Mouse (Mus musculus): ENCODE data around the gene Pald1. TPM values are rescaled to one million over a fixed set of nuclear protein-coding genes. Genes with fewer than 3 reads are reported as not detected.

Gene Pald1
- total RNA-seq, 1 experiment from 2014 or later = 1.8 TPM

DNA sequence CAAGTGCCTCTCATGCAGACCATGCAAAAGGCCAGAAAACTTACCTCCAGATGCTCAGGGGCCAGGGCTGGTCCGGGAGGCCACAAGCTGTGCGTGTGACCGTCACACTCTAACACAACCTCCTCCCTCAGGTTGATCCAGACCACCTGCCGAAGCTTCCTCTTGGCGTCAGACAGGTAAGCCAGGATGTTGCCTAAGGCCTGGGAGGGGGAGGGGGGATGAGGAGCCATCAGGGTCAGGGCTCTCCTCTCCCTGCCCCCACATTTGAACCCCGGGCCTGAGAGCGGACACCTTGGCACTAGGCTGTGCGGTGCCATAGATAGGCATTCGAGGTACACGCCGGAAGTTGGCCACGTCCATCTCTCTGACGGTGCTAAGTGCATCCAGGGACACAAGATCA is 40.6 kb downstream of the Pald1 start:
- ATAC-seq (replicated peaks; ENCODE audit: insufficient number of reproducible peaks, low FRiP score, low TSS enrichment, poor library complexity, severe bottlenecking) = no peak

DNA sequence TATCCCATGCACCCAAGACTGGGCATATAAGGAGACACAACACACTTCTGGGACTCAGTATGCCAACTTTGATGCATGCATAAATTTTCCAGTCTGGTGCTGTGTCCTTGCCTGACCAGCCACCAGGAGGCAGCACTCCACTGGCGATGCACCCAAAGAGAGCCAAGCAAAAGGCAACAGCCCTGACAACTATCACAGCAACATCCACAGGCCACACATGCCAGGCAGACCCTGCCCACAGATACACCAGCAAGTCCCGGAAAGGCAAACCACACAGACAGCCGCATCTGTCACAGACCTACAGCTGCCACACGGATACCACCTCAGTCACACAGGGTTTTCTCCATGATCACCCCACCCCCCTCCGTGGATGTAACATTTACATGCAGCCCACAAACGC is 41.8 kb downstream of the Pald1 start:
- no peak for ATAC-seq (replicated peaks; ENCODE audit: insufficient number of reproducible peaks, low FRiP score, low TSS enrichment, poor library complexity, severe bottlenecking)

DNA sequence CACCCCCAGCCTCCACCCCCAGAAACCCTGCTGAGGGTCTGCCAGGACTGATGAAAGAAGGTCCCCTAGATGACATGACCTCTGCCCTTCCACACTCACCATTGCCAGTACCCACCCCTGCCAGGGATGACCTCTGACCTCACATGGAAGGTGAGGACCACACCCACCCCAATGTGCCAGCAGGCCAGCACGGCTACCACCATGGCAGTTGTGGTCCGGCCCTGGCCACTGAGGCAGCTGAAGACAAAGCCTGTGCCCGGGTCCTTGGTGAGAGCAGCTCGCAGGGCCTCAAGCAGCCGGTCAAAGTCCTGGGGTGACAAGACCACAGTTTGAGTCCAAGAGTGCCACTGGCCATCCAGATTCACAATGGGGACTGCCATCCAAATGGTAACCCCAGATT is 42.3 kb downstream of the Pald1 start:
- no peak for ATAC-seq (replicated peaks; ENCODE audit: insufficient number of reproducible peaks, low FRiP score, low TSS enrichment, poor library complexity, severe bottlenecking)

DNA sequence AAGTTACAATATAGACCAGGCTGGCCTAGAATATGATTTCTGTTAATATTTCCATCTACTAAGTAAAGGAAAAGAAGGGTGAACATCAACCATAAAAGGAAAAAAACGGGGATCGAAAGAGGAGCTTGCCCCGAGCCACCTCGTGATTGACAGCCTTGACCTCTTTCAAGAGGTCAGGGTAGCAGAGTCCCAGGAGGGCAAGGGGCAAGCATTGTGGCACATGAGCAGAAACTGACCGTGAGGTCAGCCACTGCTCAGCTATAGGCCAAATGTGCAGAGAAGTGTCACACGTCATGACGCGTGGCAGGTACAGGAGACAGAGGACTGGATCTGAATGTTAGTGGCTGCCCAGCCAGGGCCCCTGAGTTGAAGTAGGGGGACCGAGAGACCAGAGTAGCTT is 43.1 kb downstream of the Pald1 start:
- ATAC-seq (replicated peaks; ENCODE audit: insufficient number of reproducible peaks, low FRiP score, low TSS enrichment, poor library complexity, severe bottlenecking) = no peak

DNA sequence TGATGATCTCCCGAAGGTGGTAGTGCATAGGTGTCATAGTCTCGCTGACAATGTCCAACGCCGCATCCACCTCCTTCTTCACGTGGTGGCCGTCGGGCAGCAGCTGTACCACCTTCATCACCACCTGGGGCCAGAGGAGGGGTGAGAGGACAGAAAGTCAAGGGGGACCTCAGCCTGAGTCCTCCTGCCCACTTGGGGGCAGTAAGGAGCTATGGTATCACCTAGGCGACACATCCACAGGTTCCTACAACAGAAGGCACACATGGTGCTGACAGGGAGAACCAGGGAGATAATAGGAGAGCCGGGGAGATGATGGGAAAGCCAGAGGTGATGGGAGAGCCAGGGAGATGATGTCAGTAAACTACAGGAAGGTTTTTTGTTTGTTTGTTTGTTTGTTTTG is 44.1 kb downstream of the Pald1 start:
- no peak for ATAC-seq (replicated peaks; ENCODE audit: insufficient number of reproducible peaks, low FRiP score, low TSS enrichment, poor library complexity, severe bottlenecking)

DNA sequence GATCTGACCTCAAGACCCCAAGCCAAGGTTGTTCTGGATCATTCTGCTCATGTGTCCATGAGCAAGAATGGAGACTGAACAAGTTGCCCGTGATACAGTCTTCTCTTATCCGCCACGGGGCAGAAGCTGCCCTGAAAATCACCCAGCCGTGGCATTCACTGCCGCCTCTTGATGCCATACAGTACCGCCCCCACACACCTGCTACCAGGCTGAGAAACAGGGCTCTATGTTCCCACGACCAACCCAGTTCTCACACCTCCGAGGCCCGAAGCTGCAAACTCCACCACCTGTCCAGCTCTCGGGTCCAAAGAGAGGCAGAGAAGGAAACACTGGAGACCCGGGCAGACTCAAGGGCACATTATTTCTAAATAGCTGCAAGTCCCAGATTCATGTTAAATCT is 45.7 kb downstream of the Pald1 start:
- ATAC-seq (replicated peaks; ENCODE audit: insufficient number of reproducible peaks, low FRiP score, low TSS enrichment, poor library complexity, severe bottlenecking) = no peak

DNA sequence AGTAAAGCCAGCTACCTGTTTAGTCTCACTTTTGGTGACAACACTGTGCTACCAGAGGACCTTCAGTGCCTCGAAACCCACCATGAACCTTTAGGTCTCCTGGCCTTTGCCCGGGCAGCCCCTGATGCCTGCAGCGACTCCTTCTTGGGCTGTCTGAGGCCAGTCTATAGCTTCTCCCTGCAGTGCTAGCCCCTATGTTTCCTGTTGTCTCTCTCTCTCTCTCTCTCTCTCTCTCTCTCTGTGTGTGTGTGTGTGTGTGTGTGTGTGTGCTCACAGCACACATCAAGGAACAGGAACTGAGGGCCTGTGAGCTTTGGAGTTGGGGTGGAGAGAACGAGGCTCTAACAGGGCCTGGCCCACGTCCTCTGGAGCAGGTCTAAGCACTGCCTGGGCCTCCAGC is 46.7 kb downstream of the Pald1 start:
- no peak for ATAC-seq (replicated peaks; ENCODE audit: insufficient number of reproducible peaks, low FRiP score, low TSS enrichment, poor library complexity, severe bottlenecking)

DNA sequence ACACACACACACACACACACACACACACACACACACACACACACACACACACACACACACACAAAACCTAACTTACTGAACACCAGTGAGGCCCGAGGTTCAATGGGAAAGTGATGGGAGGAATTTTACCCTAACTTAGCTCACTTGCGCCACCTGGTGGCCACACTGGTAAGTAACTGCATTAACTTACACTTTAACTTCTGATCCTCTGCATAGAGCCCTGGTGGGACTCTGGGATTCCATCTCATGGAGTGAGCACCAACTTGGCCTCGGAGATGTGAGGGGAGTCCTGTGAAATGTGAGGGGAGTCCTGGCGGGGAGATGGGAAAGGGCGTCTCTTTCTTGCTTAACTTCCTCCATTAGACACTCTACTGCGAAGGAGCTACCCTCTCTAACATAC is 47.2 kb downstream of the Pald1 start:
- peak; percentile 45; the same call in 1 of the 2 replicates for ATAC-seq (replicated peaks; ENCODE audit: insufficient number of reproducible peaks, low FRiP score, low TSS enrichment, poor library complexity, severe bottlenecking)

DNA sequence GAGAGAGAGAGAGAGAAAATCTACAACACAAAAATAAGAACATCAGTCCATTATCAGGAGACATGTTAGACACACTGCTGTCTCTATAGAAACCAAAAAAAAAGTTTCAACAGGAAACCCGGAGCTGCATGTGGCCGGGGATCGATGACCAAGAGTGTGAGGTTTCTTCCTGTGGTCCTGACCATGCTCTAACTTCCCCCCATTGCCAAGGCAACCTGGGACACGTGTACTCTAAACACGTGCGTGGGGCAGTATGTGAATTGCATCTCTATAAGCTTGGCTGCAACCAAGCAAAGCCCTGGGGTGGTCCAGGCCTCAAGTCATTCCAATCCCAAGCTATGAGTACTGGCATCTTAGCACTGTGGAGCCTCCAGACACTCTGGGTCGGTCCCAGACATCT is 48.8 kb downstream of the Pald1 start:
- ATAC-seq (replicated peaks; ENCODE audit: insufficient number of reproducible peaks, low FRiP score, low TSS enrichment, poor library complexity, severe bottlenecking) = peak; percentile 44

DNA sequence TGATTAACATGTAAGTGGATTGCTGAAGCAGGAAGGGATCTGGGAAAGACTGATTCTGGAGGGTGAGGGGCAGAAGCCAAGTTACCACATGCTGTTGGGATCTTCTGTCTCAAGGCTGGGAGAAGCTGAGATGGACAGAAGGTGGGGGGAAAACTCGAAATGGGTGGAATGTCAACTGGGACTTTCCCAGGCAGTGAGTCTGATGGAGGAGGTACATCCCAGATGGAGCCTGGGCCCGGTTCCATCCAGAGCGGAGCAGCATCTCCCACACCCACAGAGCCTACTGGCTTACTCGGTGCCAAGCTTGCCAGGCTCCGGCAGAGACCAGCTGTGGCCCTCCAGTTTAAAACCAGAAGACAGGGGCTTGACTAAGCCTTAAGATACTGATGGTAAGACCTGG is 52.3 kb downstream of the Pald1 start:
- ATAC-seq (replicated peaks; ENCODE audit: insufficient number of reproducible peaks, low FRiP score, low TSS enrichment, poor library complexity, severe bottlenecking) = no peak

DNA sequence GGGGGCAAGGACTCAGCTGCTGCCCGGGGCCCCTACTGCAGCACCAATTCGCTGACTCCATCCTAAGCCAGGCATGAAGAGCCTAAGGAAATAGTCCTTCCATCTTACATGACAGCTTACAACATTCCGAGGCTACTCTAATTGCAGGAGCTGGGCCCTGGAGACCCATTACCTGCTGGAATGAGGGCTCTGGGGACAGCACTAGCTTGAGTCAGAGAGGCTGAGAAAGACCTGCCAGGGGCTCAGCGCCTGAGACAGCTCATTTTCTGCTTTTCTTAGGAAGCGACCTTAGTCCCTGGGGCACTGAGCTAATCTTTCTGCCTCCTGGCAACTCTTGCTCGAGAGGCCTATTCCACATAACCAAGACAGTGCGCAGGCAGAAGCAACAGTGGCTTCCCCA is 54.4 kb downstream of the Pald1 start:
- no peak for ATAC-seq (replicated peaks; ENCODE audit: insufficient number of reproducible peaks, low FRiP score, low TSS enrichment, poor library complexity, severe bottlenecking)

DNA sequence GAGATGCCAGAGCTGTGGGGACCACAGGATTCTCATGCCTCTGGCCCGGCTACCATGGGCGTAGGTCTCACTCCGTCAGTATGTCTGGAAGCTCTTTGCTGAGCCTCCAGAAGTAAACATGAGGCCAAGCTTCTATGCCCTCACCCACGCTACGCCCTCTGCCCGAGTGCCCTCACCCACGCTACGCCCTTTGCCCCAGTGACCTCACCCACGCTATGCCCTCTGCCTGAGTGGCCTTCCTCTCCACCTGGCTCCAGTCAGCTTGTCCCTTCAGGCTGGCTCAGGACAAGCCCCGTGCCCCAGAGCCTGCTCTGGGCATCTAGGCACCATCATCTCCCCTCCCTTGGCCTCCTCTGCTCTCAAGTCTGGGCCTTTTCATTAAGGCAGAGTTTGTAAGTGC is 55.8 kb downstream of the Pald1 start:
- no peak for ATAC-seq (replicated peaks; ENCODE audit: insufficient number of reproducible peaks, low FRiP score, low TSS enrichment, poor library complexity, severe bottlenecking)

DNA sequence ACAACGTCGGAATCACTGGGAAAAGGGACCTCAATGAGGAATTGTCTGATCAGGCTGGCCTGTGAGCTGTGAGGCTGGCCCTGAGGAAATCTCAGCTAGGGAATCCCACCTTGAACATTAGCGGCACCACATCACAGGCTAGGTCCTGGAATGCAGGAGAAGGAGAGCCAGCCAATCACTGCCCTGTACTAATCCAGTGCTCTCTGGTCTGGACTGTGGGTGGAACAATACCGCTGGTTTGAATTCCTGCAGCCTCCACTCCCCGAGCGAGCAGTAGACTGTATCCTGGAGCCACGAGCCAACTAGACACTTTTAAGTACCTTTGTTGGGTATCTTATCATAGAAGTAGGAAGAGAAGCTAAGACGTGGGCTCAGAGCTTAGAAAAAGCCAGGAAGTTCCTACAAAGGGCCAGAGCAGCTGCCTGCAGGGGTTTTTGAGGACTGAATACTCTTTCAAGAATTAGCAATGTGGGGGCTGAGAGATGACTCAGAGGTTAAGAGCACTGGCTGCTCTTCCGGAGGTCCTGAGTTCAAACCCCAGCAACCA is 57.5 kb downstream of the Pald1 start:
- ATAC-seq (replicated peaks; ENCODE audit: insufficient number of reproducible peaks, low FRiP score, low TSS enrichment, poor library complexity, severe bottlenecking) = no peak

DNA sequence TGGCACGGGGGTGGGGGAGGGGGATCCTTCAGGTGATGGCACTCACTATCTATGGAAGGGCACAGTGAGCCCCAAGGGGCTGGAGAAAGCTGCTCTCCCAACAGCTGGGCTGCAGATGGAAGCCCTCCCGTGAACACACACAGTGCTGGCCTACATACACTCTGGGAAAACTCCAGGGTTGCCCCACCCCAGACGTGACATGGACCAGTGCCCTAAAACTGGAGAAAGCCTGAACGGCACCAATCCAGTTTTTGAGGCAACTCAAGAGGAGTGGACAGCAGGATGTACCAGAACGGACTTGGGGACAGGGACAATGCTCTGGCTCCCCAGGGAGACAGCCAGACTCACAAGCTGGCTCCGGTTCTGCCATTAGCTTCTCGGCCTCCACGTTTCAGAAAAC is 58.6 kb downstream of the Pald1 start:
- ATAC-seq (replicated peaks; ENCODE audit: insufficient number of reproducible peaks, low FRiP score, low TSS enrichment, poor library complexity, severe bottlenecking) = no peak

DNA sequence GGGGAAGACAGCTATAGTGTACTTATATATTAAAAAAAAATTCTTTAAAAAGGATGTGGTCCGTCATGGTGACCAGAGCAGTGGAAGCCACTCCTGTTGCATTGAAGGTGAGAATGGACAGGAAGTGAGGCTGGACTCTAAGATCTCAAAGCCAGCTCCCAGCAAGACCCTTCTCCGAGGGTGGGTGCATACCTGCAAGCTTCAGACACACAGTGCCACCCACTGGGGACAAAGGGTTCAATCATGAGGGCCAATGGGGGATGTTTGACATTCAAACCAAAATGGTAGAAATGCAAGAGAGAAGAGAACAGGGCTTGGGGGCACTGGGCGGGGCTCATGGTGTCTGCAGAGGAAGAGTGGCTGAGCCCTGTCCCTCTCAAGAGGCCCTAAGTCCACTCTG is 64.8 kb downstream of the Pald1 start:
- no peak for ATAC-seq (replicated peaks; ENCODE audit: insufficient number of reproducible peaks, low FRiP score, low TSS enrichment, poor library complexity, severe bottlenecking)

DNA sequence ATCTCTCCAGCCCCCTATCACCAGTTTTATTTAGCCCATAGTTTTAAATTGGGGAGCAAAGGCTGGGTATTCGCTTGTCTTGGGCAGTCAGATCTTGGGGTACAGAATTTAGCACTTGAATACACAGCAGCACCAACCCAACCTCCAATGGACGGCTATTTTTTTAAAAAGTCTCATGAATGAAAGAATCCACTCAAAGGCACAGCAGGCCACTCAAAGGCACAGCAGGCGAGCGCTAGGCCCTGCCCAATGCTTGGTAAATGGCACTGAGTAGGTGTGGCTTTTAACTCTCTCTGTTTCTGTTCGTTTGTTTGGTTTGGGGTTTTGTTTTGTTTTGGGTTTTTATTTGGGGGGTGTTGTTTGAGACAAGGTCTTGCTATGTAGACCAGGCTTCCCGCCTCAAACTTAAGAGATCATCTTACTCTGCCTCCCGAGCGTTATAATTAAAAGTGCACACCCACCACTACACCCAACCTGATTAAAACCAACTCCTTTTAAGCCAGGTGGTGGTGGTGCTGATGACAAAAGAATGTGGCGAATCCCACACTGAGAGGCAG is 67.9 kb downstream of the Pald1 start:
- no peak for ATAC-seq (replicated peaks; ENCODE audit: insufficient number of reproducible peaks, low FRiP score, low TSS enrichment, poor library complexity, severe bottlenecking)

DNA sequence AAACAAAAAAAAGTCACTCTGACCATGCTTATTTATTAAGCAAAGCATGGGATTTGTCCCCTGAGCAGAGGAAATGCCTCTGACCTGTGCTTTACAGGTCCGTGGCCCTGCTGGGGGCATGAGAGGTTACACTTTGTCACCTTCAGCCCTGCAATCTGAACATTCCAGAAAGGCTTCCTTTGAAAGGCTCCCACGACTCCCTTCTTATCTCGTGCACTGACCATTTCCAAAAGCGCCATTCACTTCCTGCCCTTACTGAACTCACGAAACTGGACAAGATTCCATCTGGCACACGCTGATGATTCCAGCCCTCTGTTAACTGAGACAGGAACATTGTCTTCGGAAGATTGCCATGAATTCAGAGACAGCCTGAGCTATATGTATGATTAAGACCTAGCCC is 69.6 kb downstream of the Pald1 start:
- ATAC-seq (replicated peaks; ENCODE audit: insufficient number of reproducible peaks, low FRiP score, low TSS enrichment, poor library complexity, severe bottlenecking) = no peak

DNA sequence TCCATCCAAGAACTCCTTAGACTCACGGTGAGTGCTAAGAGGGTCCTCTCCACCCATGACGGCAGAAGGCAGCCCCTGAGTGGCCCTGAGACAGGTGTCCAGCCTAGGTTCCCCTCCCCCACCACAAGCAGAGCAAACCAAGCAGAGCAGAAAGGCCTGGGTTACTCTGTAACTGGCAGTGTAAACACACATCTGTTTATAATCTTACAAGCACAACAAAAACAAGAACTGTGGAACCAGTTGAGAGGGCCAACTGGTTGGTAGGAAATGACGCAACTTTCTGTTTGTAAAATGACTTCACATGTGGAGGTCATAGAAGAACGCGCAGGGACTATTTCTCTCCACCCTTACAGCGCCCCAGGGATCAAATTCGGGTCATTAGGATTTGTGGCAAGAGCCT is 70.6 kb downstream of the Pald1 start:
- no peak for ATAC-seq (replicated peaks; ENCODE audit: insufficient number of reproducible peaks, low FRiP score, low TSS enrichment, poor library complexity, severe bottlenecking)

DNA sequence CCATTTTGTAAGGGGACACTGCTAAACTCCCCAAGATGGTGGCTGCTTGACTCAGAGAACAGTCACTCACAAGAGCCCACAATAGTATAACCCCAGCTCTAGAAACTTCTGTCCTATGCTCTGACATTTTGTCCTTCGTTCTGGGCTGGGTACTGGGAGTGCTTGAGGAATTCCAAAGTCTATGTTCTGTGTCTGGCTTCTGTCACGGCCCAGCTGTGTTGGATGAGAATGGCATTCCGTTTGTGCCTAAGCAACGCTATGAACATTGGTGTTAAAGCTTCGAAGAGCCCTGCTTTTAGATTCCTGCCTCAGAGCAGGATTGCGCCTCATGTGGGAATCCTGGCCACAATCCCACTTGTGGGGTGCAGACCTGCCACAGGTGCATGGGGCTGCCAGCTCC is 71.2 kb downstream of the Pald1 start:
- ATAC-seq (replicated peaks; ENCODE audit: insufficient number of reproducible peaks, low FRiP score, low TSS enrichment, poor library complexity, severe bottlenecking) = no peak

DNA sequence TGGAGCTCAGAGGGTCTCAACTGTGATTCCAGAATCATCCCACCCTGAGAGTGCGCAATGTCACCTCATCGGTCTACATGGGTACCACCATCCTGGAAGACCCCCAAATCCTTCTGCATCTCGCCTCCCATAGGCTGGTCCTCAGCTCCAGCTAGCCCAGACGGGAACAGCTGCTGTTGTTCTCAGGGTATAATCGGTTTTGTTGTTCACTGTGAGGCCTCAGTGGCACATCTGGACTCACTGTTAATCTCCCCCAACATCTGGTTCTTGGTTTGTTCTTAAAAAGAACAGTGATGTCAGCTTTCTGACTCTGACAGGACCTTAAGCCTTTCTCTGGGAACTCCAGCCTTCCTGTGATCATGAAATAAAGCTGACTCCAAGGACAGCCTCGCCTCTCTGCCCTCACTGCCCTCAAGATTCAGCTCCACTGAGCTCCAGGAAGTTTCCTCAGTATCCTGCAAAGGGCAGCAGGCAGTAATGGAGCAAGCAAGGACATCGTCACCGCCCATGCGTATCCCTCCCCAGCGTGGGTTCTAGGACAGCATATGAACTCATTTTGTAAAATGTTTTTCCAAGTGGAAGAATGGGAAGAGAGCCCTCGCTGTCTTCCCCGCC is 74.5 kb downstream of the Pald1 start:
- ATAC-seq (replicated peaks; ENCODE audit: insufficient number of reproducible peaks, low FRiP score, low TSS enrichment, poor library complexity, severe bottlenecking) = no peak
